Mouse (Mus musculus): ENCODE measurements at regions not wholly inside any gene's neighbourhood (a gene's known extent, or its start where the extent isn't known, plus 50 kb on each side); places are given as distances from the start of the nearest gene placed in this dataset.

DNA sequence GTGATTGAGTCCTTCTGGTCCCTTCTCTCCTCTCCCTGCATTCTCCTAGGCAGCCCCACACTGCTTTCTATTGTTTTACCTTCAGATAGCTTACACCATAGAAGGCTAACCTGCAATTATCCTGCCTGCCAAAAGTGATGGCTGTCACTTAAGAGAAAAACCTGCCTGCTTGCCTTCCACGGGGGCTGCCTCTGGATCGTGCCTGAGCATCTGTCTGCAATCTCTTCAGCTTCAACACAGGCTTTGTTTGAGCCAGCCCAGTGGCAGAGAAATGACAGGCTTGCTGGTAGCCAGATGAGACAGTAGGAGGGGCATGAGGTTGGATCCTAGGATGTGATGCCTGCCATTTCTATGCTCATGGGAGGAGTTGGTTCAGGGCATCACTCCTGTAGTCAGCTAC is 345.2 kb upstream of the Tshz3 start:
- DNase-seq = no peak

DNA sequence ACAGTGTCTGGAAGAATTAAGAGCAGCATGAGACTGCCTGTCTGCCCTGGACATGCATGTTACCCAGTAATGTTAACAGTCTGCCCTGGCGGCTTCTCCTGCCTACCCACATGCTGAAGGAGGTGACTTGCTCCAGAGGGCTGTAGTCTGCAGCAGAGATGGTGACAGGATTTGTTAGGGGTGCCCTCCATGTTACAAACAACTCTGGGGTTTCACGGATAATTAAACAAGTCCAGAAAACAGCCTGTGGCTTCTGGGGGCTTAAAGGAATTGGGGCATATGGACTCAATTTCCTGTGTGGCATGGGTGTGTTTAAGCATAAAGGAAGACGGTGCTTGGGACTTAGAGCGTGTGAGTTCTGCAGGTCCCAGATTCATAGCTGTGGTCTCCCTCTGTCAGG is 347.3 kb upstream of the Tshz3 start:
- DNase-seq = no peak

DNA sequence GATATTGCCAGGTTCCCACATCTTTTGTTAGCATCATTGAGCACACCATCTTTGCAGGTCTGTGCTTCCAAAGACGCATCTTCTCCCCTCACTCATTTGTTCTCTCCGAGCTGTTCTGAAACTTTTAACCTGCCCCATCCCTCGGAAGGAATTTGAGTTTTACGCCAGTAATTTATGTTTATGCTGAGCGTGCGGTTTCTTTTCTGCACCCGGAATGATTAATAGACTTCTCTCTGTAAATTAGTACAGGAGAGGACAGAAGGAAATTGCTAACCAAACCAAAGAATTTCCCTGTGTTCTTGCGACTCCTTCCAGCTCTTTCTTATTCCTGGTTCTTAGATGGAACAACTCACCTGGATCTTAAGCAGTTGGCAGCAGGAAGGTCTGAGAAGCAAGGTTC is 349.7 kb upstream of the Tshz3 start:
- DNase-seq = peak; percentile 53

DNA sequence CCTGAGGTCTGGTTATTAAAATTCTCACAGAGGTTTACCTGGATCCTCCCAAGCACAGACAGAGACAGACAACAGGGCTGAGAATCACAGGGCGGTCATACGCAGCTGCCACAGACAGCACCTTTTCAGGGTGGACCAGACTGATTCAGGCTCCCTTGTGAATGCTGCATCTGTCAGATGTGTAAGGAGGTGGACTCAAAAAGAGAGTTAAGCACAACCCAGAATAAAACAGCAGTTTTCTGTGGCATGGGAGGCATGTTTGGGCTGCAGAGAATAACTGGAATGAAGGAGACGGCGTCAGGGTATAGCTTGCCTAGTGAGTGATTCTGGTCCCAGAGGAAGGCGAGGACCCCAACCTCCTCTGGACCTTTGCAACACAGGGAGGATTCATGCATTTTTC is 363.1 kb upstream of the Tshz3 start:
- no peak for DNase-seq

DNA sequence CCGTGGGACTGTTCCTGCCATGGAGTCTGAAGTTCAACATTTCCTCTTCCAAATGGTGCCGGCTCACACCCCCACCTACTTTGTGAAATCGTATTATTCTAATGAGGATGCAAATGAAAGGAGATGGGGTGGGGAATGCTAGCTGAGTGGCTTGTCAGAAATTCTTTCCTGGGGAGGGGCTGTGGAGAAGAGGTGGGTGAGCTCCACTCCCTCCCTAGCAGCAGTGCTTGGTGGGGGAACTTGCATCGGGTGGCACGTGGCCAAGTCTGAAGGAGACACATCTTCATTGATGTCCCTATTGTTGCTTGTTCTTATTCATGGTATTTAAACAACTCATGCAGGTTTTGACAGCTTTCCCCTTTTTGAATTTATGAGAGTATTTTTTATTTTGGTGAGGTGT is 363.8 kb upstream of the Tshz3 start:
- DNase-seq = peak; percentile 27

DNA sequence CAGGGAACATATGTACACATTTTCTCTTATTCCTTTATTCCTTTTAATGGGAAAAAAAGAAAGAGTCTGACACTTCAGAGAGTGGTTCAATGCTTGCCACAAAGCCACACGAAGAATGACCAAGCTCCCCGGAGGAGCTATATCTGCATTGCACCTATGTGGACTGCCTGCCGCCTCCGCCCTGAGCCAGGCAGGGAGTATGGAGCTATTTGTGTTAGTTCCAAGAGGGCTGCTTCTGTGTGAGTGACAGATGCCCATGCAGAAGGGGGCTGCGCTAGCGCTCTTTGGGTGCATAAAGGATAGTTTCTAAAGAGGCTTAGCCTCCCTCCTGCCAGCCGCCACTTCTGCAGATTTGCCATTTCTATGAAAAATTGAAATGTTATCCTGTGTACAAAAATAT is 365.3 kb upstream of the Tshz3 start:
- DNase-seq = no peak

DNA sequence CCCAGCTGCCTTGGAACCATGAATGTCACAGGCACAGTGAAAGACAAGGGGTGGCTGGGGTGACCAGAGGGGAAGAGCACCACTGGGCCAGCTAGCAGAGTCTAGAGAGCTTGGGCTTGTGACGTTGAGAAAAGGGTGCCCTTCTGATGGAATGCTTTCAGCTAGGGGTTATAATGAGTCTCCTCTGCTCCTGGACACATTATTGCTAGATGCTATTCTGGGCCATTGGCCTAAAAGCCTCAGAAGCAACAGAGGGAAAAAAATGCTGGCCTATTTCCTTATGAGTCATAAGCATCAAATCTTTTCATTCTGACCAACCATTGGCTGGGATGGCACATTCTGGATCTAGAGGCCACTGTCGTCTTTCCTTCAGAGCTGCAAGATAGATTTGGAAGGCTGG is 369.8 kb upstream of the Tshz3 start:
- no peak for DNase-seq

DNA sequence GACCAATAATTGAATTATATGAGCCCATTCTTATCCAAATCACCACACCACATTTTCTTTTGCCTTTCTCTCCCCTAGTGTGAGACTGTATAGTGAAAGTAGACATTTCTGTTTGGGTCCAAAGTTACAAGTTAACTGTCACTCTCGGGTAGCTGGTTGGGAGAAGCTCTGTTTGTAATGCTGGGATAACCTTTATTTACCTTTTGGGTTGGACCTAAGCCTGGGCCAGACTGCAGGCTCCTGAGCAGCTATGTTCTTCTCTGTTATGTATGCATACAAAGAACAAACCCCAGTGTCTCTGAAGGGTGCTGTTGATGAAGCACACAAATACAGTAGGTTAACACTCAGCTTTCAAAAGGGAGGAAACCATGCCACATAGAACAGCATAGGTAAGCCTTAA is 373.9 kb upstream of the Tshz3 start:
- no peak for DNase-seq

DNA sequence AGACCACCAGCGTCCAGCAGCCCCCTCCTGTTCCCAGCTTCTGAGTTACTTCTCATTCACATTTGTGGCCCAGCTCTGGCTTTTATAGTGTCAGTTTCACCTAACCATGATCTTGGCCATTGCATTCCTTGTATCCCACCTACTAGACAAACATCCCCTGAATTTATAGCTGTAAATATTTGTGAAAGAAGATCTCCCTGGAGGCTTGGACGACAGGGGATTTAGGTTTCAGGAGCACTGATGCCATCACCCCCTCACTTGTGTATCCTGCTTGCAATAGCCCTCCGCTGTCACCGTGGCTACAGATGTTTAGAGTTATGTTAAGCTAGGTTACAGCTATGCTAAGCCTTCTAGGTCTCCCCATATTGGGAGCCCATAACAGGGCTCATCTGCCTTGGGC is 375.7 kb upstream of the Tshz3 start:
- no peak for DNase-seq

DNA sequence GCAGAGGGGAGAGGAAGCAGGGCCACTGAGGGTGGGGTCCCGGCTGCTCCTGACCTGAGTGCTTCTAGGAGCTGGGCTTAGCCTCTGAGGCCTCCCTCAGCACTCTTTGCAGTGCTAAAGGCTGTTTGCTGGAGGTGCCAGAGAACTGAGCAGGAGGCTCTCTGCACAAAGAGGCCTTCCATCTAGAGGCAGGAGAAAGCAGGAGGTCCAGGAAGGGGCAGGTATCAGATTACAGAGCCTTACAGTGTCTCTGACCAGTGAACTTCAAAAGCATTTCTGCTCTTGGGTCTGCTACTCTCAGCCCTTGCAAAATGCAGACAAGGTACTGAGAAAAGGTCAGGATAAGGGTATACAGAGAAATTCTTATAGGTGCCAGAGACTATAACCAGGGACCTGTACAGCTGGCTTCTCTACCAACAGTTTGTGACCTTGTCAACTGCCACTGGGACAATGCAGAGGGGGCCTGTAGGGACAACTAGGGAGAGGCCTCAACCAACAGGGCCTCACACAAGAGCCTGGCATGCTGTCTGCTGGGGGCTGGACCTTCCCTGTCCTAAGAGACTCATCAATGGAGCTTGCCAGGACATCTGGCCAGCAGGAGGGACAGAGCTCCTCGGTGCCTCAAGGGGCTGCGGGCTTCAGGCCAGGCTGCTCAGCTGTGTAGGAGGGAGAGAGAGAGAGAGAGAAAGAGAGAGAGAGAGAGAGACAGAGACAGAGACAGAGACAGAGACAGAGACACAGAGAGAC is 380.3 kb upstream of the Tshz3 start:
- DNase-seq = no peak

DNA sequence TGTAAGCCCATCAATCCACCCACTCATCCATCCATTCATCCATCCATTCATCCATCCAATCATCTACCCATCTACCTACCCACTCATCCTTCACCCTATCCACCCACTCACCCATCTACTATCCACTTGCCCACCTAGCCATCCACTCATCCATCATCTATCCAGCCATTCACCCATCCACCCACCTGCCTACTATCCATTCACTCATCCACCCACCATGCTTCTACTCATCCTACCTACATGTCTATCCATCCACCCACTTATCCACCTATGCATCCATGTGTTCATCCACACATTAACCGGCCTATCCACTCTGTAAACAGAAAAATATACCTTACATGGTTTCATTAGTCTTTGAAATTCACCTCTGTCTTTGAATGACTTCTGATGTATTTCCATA is 384.2 kb upstream of the Tshz3 start:
- no peak for DNase-seq

DNA sequence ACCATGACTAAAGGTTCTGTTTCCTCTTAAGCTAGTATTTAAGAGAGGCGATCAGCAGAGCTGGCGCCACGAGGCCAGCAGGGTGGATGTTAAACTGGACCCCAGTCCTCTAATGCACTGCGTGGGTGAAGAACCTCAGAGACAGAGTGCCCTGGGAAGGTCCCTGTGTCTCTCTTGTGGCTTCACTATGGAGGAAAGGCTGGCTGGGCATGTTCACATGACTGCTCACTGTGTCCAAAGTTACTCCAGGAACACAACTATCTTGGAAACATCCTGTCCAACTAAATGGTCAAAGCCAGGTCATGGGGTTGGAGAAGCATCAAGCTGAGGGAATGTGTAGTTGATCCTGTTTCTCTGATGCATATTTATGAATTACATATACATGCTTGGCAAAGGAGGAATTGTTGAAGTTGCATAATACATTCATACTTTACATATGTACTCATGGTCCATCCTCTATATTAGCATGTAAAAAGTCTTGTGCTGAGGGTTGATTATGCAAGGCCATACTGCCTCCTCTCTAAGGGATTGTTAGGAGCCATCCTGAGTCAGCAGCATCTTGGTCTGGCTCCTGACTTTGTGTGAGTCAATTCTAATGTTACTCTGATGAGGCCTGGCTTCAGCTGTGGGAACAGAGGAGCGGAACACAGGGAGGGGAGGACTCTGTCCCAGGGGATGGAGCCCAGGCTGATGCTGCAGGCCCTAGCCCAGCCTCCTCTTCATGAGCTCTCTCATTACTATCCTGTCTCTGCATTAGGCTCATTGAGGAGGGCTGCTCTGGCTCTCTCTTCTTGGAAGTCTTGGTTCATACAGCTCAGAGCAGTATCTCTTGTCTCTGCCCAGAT is 387.9 kb upstream of the Tshz3 start:
- DNase-seq = no peak

DNA sequence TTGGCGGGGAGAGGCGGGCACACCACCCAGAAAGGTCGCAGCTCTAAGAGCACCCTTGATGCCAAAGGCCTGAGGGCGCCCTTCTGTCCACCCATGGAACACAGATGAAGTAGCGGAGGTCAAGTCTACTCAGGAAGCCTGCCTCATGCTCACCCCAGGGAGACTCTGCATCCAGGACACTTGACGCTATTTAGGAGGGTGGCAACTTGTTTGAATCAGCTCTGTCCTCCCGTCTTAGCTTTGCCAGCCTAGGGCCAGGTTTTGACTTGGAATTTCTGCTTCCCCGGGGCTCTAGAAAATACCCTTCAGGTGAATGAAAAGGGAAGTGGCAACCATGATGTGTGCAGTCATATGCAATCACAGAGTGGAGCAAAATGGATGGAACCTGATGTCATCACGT is 389.2 kb upstream of the Tshz3 start:
- no peak for DNase-seq

DNA sequence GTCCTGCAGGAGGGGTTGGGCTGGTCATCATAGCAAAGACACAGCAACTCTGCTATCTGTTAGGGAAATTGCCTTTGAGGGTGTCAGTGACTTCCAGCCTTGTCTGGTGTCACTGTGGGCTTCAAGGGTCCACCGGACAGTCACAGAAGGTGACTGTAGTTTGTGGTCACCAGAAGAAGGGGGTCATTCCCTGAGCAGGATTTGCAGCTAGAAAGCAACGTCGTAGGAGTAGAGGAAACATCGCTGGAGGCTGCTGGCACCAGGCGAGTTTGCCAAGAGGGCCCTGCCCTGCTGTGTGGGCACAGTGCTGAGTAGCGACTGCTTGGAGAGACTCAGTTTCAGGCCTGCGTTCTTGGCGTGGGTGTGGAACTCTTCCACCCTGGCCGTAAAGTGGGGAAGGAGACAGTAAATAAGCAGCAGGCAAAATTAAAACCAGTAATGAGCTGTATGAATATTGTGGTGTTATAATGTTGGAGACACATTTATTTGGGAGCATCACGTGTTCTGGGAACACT is 389.8 kb upstream of the Tshz3 start:
- DNase-seq = no peak

DNA sequence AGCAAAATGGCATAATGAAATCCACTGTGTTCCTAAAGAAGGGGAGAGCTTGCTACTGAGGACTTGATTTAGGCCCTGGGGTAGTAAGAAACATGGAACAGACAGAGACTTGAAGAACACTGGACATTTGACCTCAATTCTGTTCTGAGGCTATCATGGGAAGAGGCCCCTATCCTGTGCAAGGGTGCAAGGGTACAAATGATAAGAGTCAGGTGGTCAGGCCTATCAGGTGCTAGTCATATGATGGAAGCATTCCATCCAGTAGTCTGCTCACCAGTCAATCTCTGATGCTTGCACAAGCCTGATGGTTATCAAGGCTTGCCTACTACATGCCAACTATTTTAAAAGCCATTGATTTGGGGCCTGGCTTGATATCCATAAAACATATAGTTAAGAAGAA is 420.6 kb upstream of the Tshz3 start:
- DNase-seq = no peak

DNA sequence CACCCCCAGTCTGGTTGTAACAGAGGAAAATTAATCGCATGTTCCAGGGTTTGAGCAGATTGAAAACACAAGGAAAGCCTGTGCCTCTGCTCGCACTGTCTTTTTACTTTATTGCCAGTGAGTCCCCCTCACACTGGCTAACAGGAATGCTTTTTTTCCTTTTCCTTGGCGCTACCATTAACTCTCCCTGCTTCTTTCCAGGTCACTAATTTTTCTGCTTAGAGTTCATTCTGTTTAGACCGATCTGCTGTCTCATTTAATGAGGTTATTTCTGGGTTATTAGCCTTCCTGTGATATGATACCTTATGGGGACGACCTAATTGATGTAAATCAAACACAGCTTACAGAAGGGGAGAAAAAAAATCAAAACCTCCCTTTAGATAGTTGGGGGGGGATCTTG is 429.0 kb upstream of the Tshz3 start:
- DNase-seq = no peak

DNA sequence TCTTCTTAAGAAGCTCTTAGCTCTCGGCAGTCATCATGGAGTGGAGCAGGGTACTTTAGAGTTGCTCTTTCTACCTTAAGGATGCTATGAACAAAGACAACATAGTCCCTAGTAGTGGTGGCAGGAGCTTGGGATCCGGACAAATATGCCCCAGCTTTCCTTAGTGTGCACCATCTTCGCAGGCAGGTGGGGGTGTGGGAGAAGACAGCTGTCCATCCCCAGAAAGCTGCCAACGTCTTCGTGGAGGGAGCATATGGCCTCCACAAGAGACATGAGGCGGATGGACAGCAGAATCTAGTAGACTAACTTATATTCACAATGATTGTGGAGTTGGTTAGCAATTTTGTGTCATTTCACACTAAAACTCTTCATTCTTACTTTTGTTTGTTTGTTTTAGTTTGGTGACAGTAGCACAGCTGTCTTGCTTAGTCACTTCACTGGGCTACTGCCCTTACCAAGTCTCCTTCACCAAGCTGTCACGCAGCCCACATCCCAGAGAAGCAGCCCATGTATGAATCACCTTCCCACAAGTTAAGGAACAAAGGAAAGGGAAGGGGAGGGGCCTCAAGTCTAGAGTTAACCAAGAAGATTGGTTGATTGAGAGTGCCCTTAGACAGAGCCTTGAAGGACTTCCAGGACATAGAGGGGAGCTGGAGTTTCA is 432.6 kb upstream of the Tshz3 start:
- no peak for DNase-seq

DNA sequence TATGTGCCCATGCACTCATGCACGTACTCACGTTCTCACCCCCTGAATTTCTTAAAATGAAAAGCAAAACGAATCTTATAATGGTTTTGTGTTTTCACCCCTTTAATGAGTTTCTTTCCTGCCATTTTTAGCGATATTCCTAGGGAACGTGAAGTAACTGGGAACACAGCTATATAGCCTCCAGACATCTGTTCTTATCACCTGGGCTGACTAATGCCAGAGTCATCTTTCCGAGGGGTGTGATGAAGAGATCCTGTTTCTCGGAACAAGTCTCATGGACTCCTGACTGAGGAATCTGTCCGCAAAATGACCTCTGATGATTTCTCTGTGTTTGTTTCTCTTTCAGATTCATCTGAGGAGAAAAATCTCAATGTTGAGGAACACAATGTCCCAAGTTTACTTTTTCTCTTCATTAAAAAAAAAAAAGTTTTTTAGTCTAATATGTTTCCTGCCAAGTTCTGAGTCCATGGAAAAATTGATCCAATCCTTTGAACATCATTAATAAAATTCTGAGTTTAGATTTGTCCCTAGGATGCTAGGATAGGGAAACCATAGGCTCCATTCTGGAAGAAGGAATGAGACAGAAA is 435.7 kb upstream of the Tshz3 start:
- DNase-seq = no peak

DNA sequence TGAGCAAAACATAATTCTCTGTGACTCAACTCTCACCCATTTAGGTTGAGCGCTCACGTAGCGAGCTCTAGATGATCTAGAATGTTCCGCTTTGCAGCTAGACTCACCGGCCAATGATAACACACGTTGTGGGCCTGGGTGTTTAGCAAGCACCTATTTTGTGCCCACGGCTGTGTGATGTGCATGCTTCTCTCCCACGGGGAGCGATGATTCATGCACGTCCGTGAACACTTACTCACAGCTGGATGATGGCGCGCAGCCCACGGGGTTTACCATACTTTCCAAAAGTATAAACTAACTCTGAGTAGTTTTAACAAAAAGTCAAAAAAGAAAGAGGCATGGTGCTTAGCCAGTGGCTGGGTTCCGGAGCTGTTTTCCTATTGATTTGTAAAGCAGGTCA is 440.8 kb upstream of the Tshz3 start:
- DNase-seq = no peak

DNA sequence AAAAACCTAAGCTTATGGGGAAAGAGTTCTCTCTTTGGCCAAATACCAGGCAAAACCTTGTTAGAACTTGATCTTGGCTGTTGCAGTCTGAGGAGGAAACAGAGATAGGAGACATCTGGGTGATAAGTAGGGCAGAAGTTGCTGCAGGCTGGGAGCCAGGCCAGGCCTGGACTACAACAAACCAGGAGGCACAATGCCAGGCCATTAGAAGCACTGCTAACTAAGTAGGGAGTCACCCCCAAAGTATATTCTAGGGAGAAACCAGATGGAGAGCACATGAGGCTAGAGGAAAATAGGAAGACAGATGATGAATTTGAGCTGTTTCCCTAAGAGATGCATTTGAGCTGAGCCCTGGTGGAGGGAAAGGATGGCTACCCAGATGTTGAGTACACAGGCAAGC is 444.6 kb upstream of the Zfp507 start:
- DNase-seq = no peak

DNA sequence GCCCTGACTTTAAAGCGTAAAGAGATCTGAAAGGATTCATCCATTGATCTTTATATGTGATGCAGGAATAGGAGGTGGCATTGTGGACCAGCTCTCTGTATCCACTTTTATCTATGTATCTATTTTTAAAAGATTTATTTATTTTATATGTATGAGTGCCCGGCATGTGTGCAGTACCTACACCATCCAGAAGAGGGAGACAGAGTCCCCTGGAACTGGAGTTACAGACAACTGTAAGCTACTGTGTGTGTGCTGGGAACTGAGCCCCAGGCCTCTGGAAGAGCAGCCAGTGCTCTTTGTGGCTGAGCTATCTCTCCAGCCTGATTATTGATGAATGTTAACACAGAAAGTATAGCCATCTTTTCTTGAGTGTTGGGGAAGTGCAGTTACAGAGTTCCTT is 433.9 kb upstream of the Zfp507 start:
- DNase-seq = no peak

DNA sequence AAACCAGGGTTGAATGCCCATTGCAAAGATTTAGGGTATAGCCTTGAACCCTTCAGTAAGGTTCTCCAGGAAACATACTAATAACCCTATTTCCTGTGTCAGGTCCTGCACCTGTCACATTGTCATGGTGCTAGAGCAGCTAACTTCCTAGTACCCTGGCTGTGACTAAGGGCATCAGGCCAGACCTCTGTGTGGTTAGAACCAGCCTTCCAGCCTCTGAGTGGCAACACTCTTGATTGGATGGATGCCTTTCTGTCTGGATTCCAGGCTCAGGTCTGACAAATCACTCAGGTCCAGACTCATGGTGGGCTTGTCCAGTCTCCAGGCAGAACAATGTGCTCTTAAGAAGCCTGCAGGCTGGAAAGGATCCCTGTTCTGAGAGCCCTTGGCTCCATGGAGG is 426.2 kb upstream of the Zfp507 start:
- no peak for DNase-seq

DNA sequence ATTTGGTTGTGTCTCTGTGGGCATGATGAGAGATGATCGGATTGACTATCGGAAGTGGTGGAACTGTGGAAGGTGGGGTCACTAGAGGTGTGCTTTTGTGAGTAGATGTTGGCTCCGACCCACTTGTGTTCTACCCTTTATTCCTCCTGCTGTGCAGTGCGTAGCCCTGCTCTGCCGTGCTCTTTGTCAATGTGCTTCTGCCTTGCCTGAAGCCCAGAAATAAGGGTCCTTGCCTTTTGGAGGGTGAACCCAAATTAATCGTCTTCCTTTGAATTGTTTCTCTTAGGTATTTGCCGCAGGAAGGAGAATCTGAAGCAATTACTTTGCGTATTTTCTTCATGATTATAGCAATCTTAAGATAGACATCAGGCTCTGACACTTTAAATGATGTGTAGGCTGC is 421.6 kb upstream of the Zfp507 start:
- DNase-seq = no peak

DNA sequence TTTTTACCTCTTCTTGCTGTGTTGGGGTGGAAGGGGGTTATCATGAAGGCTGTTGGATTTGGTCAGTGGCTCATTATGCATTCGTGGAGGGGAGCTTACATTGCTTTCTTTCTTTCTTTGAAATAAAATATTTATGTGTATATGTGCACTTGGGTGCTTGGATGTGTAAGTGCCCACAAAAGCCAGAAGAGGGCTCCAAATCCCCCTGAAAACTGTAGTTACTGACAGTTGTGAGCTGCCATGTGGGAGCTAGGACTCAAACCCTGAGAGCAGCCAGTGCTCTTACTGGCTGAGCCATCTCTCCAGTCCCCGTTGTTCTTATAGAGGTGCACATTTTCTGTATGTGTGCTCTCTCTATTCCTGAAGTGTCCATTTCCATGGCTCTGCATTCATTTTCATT is 415.6 kb upstream of the Zfp507 start:
- no peak for DNase-seq
